Mouse (Mus musculus): ENCODE data around the gene Gdpgp1. TPM values are rescaled to one million over a fixed set of nuclear protein-coding genes. Genes with fewer than 3 reads are reported as not detected.
A peak's percentile ranks its signal among the peaks of the same experiment; 100 is the strongest.

Gene Gdpgp1
- total RNA-seq, 2 experiments from 2014 or later: 0.79 to 0.86 TPM

GRCm38 (mm10) chr7:80192226-80193061 is 40.2 kb upstream of the Gdpgp1 start:
- no peak for TF ChIP-seq CTCF (IDR thresholded peaks at IDR 0.05)
- Histone ChIP-seq H3K27ac (peak overlapping the region; percentile 79), H3K4me3 (peak overlapping the region; percentile 68)
- intact Hi-C loops (cut with DNase I): no loop called here
- DNase-seq: peak; percentile 77

- no peak for TF ChIP-seq CTCF (IDR thresholded peaks at IDR 0.05)
- intact Hi-C loops (cut with DNase I): no loop called here
- no peak for DNase-seq
- no peak overlapping the region for H3K4me3 ChIP-seq
- H3K27ac ChIP-seq: no peak overlapping the region
Observed at GRCm38 (mm10) chr7:80193941-80194739, 38.5 kb upstream of the Gdpgp1 start.

GRCm38 (mm10) chr7:80195146-80195545 is 37.5 kb upstream of the Gdpgp1 start:
- TF ChIP-seq CTCF (IDR thresholded peaks at IDR 0.05): no peak
- Histone ChIP-seq H3K27ac (no peak overlapping the region), H3K4me3 (no peak overlapping the region)
- DNase-seq: no peak
- intact Hi-C loops (cut with DNase I): no loop called here

- Histone ChIP-seq H3K27ac (no peak overlapping the region), H3K4me3 (no peak overlapping the region)
- TF ChIP-seq CTCF (IDR thresholded peaks at IDR 0.05): no peak
- intact Hi-C loops (cut with DNase I): no loop called here
- DNase-seq: no peak
Observed at GRCm38 (mm10) chr7:80195576-80196263, 36.9 kb upstream of the Gdpgp1 start.

GRCm38 (mm10) chr7:80197371-80197770 is 35.3 kb upstream of the Gdpgp1 start:
- Histone ChIP-seq H3K4me3 (peak overlapping the region; percentile 88; the same call in 1 of the 2 replicates), H3K27ac (peak overlapping the region; percentile 84; the same call in 1 of the 2 replicates)
- intact Hi-C loops (cut with DNase I): no loop called here
- TF ChIP-seq CTCF (IDR thresholded peaks at IDR 0.05): no peak
- no peak for DNase-seq

GRCm38 (mm10) chr7:80197941-80198778 is 34.5 kb upstream of the Gdpgp1 start:
- H3K27ac ChIP-seq: peak overlapping the region; percentile 84
- intact Hi-C loops (cut with DNase I): no loop called here
- TF ChIP-seq CTCF (IDR thresholded peaks at IDR 0.05): no peak
- peak overlapping the region; percentile 88 for H3K4me3 ChIP-seq
- DNase-seq: peak; percentile 88

GRCm38 (mm10) chr7:80198863-80199262 is 33.8 kb upstream of the Gdpgp1 start:
- no peak for DNase-seq
- TF ChIP-seq CTCF (IDR thresholded peaks at IDR 0.05): no peak
- peak overlapping the region; percentile 88 for H3K4me3 ChIP-seq
- intact Hi-C loops (cut with DNase I): no loop called here
- H3K27ac ChIP-seq: peak overlapping the region; percentile 84

GRCm38 (mm10) chr7:80199286-80199685 is 33.4 kb upstream of the Gdpgp1 start:
- Histone ChIP-seq H3K4me3 (peak overlapping the region; percentile 88), H3K27ac (peak overlapping the region; percentile 84)
- intact Hi-C loops (cut with DNase I): no loop called here
- no peak for TF ChIP-seq CTCF (IDR thresholded peaks at IDR 0.05)
- no peak for DNase-seq

GRCm38 (mm10) chr7:80199851-80200587 is 32.6 kb upstream of the Gdpgp1 start:
- TF ChIP-seq CTCF (IDR thresholded peaks at IDR 0.05): no peak
- Histone ChIP-seq H3K4me3 (no peak overlapping the region; the same call in 1 of the 2 replicates), H3K27ac (no peak overlapping the region)
- DNase-seq: no peak
- intact Hi-C loops (cut with DNase I): no loop called here

GRCm38 (mm10) chr7:80200588-80200945 is 32.1 kb upstream of the Gdpgp1 start:
- intact Hi-C loops (cut with DNase I): no loop called here
- no peak overlapping the region for H3K4me3 ChIP-seq
- TF ChIP-seq CTCF (IDR thresholded peaks at IDR 0.05): no peak
- no peak overlapping the region for H3K27ac ChIP-seq
- DNase-seq: no peak

- intact Hi-C loops (cut with DNase I): no loop called here
- no peak for DNase-seq
- H3K4me3 ChIP-seq: no peak overlapping the region
- no peak overlapping the region for H3K27ac ChIP-seq
- TF ChIP-seq CTCF (IDR thresholded peaks at IDR 0.05): no peak
Observed at GRCm38 (mm10) chr7:80200963-80201539, 31.6 kb upstream of the Gdpgp1 start.
